Mouse (Mus musculus) lung, embryonic 14.5 days (tissue): ENCODE data around the gene Fam19a5. TPM values are rescaled to one million over a fixed set of nuclear protein-coding genes. Genes with fewer than 3 reads are reported as not detected.

ENCODE experiments used
- ATAC-seq: fragments of 200-750 bp; cut with Nextera tagmentation; 2 replicates; pipeline ENCODE4 v1.8.0; 2017; ENCODE audit warnings: mild to moderate bottlenecking, moderate TSS enrichment, moderate library complexity; ENCODE audit not compliant: insufficient read depth
- DNase-seq: peaks from one replicate; pipeline ENCODE4 v3.0.0-alpha.2; 2015
- H3K27ac ChIP-seq: fragments of 300-500 bp; sonication (generic); 2 replicates; pipeline ENCODE4 v1.5.1; 2014; ENCODE audit warnings: low read depth, mild to moderate bottlenecking, moderate library complexity
- H3K27me3 ChIP-seq: fragments of 300-500 bp; sonication (generic); 2 replicates; pipeline ENCODE4 v1.6.1; 2014; ENCODE audit warnings: low read length, control low read depth; ENCODE audit not compliant: insufficient read depth
- H3K36me3 ChIP-seq: fragments of 300-500 bp; sonication (generic); 2 replicates; pipeline ENCODE4 v1.6.1; 2014; ENCODE audit warnings: control low read depth; ENCODE audit not compliant: insufficient read depth
- H3K4me1 ChIP-seq: fragments of 300-500 bp; sonication (generic); 2 replicates; pipeline ENCODE4 v1.6.1; 2014; ENCODE audit warnings: antibody characterized with exemption, control low read depth; ENCODE audit not compliant: insufficient read depth
- H3K4me2 ChIP-seq: fragments of 300-500 bp; sonication (generic); 2 replicates; pipeline ENCODE4 v1.6.1; 2014; ENCODE audit warnings: mild to moderate bottlenecking
- H3K4me3 ChIP-seq: fragments of 300-500 bp; sonication (generic); 2 replicates; pipeline ENCODE4 v1.5.1; 2014; ENCODE audit warnings: low read depth, low read length
- H3K9ac ChIP-seq: fragments of 300-500 bp; sonication (generic); 2 replicates; pipeline ENCODE4 v1.6.1; 2014
- H3K9me3 ChIP-seq: fragments of 300-500 bp; sonication (generic); 2 replicates; pipeline ENCODE4 v1.6.1; 2016; ENCODE audit warnings: low read depth, low read length, control low read depth
- CTCF ChIP-seq: IDR thresholded peaks from 2 replicates; pipeline ENCODE4 v1.5.1; 2016; ENCODE audit warnings: antibody characterized with exemption, low read depth
- WGBS: fragments of 180-500 bp; shearing (Covaris S2); extraction: QIAGEN DNeasy Blood & Tissue Kit; methylation state at CpG from one replicate; pipeline ENCODE4 v1.1.7; 2014; 5-methylcytosine and 5-hydroxymethylcytosine counted together
- microRNA-seq: library from miRNA; unstranded; fragments of <30 nt; microRNA quantifications from one replicate; pipeline ENCODE4, GENCODE M21; 2016; ENCODE audit warnings: borderline number of aligned reads
- polyA plus RNA-seq: library from polyadenylated mRNA; unstranded; fragments of >200 nt; fragmentation: Nextera tagmentation; extraction: Ambion mirVana; gene quantifications from 2 replicates; pipeline ENCODE4 v1.2.1, GENCODE M21; 2014

The Fam19a5 gene
- polyA plus RNA-seq, 1 experiment from 2014 or later, result 0.75 TPM

DNA sequence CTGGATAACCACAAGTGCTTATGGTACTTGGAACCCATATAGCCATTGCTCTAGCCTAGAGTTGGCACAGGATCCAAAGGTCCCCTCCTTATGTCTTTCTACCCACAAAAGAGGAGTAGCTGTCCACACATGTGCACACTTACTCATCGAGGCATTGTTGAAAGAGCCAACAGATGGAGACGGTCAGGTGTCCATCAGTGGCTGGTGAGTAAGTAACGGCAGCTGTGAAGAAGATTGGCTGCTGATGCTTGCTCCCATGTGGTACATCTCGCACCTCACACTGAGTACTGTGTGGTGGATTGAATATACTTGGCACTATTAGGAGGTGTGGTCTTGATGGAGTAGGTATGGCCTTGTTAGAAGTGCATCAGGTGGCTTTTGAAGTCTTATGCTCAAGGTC lies 192.2 kb downstream of the Fam19a5 start:
- H3K27me3 ChIP-seq, result no peaks in the 10 kb centered on the region
- DNase-seq, result no peak
- no peak for TF ChIP-seq CTCF
- H3K4me2 ChIP-seq, result no peak overlapping the region
- H3K9me3 ChIP-seq, result no peaks in the 10 kb centered on the region
- no peak overlapping the region for H3K9ac ChIP-seq
- no peak for ATAC-seq
- no peaks in the 10 kb centered on the region for H3K4me1 ChIP-seq
- H3K36me3 ChIP-seq, result no peaks in the 10 kb centered on the region
- H3K27ac ChIP-seq, result no peak overlapping the region
- H3K4me3 ChIP-seq, result no peak overlapping the region
- WGBS, result 89% methylated on average over 4 of the region's 4 CpGs

DNA sequence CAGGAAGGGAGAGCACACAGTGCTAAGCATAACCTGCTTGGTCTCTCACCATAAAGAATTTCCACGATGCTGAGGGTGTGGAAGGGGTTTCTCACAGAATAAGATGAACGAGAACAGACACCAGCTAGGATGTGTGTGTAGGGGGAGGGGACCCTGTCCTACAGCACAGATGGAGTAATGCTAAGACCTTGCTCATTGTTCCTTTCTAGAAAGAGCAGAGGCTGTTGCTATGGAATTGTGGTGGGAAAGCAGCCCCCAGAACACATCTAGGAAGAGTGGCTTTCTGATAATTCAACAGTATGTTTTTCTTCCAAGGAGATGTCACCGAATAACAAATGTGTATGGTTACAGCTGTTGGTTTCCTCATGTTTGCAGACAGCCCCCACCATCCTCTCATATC lies 211.4 kb downstream of the Fam19a5 start:
- Histone ChIP-seq H3K27ac (no peak overlapping the region), H3K4me1 (no peaks in the 10 kb centered on the region), H3K36me3 (no peaks in the 10 kb centered on the region), H3K27me3 (no peaks in the 10 kb centered on the region), H3K9me3 (no peaks in the 10 kb centered on the region), H3K4me2 (no peak overlapping the region), H3K9ac (no peak overlapping the region), H3K4me3 (no peak overlapping the region)
- TF ChIP-seq CTCF, result no peak
- ATAC-seq (no peak), DNase-seq (no peak)
- 69% methylated on average over 3 of the region's 3 CpGs for WGBS

GRCm38 (mm10) chr15:87765876-87766275 lies 221.8 kb downstream of the Fam19a5 start:
- Histone ChIP-seq H3K27ac (no peak overlapping the region), H3K4me2 (no peak overlapping the region), H3K4me3 (no peak overlapping the region), H3K9me3 (no peaks in the 10 kb centered on the region), H3K27me3 (no peaks in the 10 kb centered on the region), H3K36me3 (no peaks in the 10 kb centered on the region), H3K9ac (no peak overlapping the region), H3K4me1 (no peaks in the 10 kb centered on the region)
- no peak for ATAC-seq
- 78% methylated on average over 3 of the region's 3 CpGs for WGBS
- no peak for DNase-seq
- no peak for TF ChIP-seq CTCF

- TF ChIP-seq CTCF, result no peak
- H3K4me1 ChIP-seq, result no peaks in the 10 kb centered on the region
- no peak overlapping the region for H3K27ac ChIP-seq
- DNase-seq, result no peak
- H3K9me3 ChIP-seq, result no peaks in the 10 kb centered on the region
- no peaks in the 10 kb centered on the region for H3K27me3 ChIP-seq
- WGBS, result 63% methylated on average over 4 of the region's 4 CpGs
- H3K36me3 ChIP-seq, result no peaks in the 10 kb centered on the region
- ATAC-seq, result no peak
- H3K9ac ChIP-seq, result no peak overlapping the region
- H3K4me2 ChIP-seq, result no peak overlapping the region
- no peak overlapping the region for H3K4me3 ChIP-seq
These were observed 229.9 kb downstream of the Fam19a5 start for GRCm38 (mm10) chr15:87773955-87774354.

DNA sequence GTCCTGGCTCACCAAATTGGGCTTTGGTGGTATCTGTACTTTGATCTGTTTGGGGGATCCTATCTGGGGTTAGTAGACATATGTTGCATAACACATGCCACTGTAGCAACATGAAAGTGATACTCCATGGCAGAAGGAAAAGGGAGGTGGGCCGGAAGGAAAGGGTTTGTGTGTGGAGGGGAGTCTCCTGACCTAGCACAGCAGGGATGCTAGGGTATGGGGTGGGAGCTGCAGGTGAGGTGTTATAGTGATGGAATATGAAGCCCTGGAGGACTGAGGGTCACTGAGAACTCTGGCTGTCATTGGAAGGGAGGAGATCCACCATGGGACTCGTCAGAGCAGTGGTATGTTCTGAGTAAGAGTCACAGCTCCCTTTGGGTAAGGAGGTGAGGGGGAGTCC lies 239.2 kb downstream of the Fam19a5 start:
- Histone ChIP-seq H3K9ac (no peak overlapping the region), H3K36me3 (no peaks in the 10 kb centered on the region), H3K27me3 (no peaks in the 10 kb centered on the region), H3K4me2 (no peak overlapping the region), H3K4me1 (no peaks in the 10 kb centered on the region), H3K9me3 (no peaks in the 10 kb centered on the region), H3K27ac (no peak overlapping the region), H3K4me3 (no peak overlapping the region)
- ATAC-seq, result no peak
- no peak for TF ChIP-seq CTCF
- 71% methylated on average over 2 of the region's 2 CpGs for WGBS
- no peak for DNase-seq

DNA sequence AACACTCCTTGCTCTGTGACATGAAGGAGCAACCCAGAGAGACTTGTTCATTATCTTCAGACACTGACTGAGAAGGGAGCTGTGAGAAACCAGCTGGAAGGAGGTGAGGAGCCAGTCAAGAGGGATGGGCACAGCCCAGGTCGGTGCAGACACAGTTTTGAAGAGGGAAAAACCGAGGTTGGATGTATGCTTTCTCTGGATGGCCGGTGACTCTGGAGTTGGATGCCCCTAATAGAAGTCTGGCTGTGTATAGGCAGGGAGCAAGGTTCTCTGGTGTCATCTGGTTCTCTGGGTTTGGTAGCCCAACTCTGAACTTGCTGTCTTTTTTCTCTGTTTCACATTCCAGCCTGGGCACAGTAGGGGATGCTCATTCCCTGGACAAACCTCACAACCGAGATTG lies 245.6 kb downstream of the Fam19a5 start:
- TF ChIP-seq CTCF, result no peak
- no peaks in the 10 kb centered on the region for H3K36me3 ChIP-seq
- H3K9ac ChIP-seq, result no peak overlapping the region
- H3K4me1 ChIP-seq, result no peaks in the 10 kb centered on the region
- WGBS, result 58% methylated on average over 4 of the region's 4 CpGs
- no peaks in the 10 kb centered on the region for H3K27me3 ChIP-seq
- no peak overlapping the region for H3K27ac ChIP-seq
- ATAC-seq (no peak), DNase-seq (no peak)
- H3K9me3 ChIP-seq, result no peaks in the 10 kb centered on the region
- no peak overlapping the region for H3K4me2 ChIP-seq
- no peak overlapping the region for H3K4me3 ChIP-seq

GRCm38 (mm10) chr15:87793661-87794060 lies 249.6 kb downstream of the Fam19a5 start:
- H3K27me3 ChIP-seq, result no peaks in the 10 kb centered on the region
- 84% methylated on average over 3 of the region's 3 CpGs for WGBS
- ATAC-seq, result no peak

DNA sequence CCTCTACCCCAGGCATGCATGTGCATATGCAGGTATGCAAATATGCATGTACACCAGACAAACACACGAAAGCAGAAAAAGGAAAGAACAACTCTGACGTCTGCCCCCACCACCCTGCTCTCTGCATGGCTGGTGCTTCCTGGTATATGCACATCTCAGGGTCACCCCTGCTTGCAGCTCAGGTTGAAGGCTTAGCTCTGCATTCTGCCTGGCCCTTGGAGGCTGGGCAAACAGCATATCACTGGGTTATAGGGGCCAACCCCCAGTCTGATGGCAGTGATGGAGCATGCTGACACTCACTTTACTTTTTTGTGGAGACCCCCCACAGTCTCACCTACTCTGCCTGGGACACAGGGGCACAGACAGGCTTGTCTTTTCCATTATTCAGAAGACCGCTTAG lies 252.5 kb downstream of the Fam19a5 start:
- Histone ChIP-seq H3K9ac (no peak overlapping the region), H3K36me3 (no peaks in the 10 kb centered on the region), H3K27ac (no peak overlapping the region), H3K4me2 (no peak overlapping the region), H3K27me3 (no peaks in the 10 kb centered on the region), H3K4me1 (no peaks in the 10 kb centered on the region), H3K9me3 (no peaks in the 10 kb centered on the region), H3K4me3 (no peak overlapping the region)
- ATAC-seq (no peak), DNase-seq (no peak)
- TF ChIP-seq CTCF, result no peak
- WGBS, result 77% methylated on average over 3 of the region's 3 CpGs

More at GRCm38 (mm10) chr15:87793661-87794060, 249.6 kb downstream of the Fam19a5 start:
- Histone ChIP-seq H3K27ac (no peak overlapping the region), H3K4me3 (no peak overlapping the region), H3K9me3 (no peaks in the 10 kb centered on the region), H3K9ac (no peak overlapping the region), H3K4me2 (no peak overlapping the region), H3K4me1 (no peaks in the 10 kb centered on the region), H3K36me3 (no peaks in the 10 kb centered on the region)
- TF ChIP-seq CTCF, result no peak
- DNase-seq, result no peak

Small RNAs within 50 kb of the gene (microRNA-seq; reads per million reads assigned to microRNA genes)
- not detected for gene Mir6393
